Mouse (Mus musculus): ENCODE data around the gene Clcnkb.

DNA sequence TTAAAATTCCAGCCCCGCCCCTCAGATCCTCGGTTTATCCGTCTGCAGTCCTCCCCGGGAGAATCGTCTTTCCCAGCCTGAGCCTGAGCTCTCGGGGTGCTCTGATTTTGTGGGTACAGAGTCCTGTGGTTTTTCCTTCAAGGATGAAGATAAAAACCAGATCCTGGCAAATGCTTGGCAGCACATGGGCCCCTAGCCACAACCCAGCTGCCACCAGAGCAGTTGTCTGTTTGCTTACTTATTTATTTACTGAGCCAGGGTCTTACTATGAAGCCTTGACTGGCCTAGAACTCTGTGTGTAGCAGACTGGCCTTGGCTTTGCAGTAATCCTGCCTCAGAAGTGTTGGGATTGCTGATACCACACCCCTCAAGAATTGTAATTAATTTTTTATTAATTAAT, 56.6 kb downstream of the Clcnkb start:
- TF ChIP-seq CTCF (IDR thresholded peaks at IDR 0.05; ENCODE audit: low read depth, low read length) (no peak), POLR2A (IDR thresholded peaks at IDR 0.05; ENCODE audit: borderline replicate concordance, low read depth, low read length) (no peak)

Measured in bone marrow macrophage, adult 2 months (primary cell).